Mouse (Mus musculus) frontal cortex, postnatal 14 days (tissue): ENCODE measurements around the gene Fut9.

ENCODE experiments used
- DNase-seq, 2 experiments: peaks; one replicate each; pipeline ENCODE4 v3.0.0; 2022; ENCODE audit warnings: low spot score in 2 of 2

Fut9 gene

DNA sequence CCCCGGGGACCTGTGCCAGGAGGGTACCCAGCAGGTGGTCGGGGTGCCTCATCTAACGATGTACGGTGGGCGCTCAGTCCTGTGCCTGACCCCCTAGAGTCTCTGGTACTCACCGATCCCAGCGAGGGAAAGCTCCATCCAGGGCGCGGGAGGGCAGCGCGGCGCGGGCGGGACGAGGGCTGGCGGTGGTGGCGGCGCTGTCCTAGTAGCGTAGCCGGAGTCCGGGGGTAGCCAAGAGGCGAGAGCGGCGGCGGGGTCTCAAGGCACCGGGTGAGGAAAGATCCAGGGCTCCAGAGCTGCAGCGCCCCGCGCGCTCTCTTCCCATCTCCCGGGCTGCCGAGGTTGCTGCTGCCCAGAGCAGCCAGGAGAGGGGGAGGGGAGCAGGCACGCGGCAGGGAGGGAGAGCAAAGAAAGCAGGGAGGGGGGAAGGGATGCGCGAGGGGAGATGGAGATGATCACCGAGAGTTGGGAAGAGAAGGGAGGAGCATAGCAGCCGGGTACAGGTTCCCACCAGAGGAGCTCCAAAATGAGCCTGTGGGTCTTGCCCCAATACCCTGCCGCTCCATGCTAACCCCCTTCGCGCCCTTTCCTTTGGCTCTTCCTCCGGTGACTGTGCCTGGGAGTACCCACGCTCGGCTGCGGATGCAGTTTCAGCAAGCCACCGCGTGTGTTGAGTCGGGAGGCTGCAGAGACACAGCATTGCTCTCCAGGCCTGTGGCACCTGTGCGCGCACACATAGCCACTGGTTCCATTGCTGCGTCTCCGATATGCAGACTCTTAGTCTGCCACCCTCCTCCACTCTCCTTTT lies at the start of gene Fut9:
TSS of gene Fut9 (minus strand) at position 769 of the 808 bp plus-strand sequence.
- peak; percentile 67 to 78 for DNase-seq

DNA sequence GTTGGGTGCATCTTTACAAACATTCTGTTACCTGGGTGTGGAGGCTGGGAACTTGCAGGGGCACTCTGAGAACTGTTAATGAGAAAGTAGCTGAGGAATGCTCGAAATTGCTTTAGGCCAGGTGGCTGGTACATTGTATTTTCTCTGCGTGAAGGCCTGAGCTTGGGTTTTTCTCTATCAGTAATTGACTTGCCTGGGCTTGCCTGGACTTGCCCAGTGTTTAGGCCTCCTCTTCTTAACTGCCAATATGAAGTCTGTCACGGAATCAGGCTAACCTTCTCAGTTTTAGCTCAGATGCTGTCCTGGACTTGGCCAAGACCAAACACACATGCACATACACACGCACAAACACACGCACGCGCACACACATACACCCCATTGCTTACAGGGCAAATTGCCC lies 15.7 kb upstream of the Fut9 start:
- no peak for DNase-seq

DNA sequence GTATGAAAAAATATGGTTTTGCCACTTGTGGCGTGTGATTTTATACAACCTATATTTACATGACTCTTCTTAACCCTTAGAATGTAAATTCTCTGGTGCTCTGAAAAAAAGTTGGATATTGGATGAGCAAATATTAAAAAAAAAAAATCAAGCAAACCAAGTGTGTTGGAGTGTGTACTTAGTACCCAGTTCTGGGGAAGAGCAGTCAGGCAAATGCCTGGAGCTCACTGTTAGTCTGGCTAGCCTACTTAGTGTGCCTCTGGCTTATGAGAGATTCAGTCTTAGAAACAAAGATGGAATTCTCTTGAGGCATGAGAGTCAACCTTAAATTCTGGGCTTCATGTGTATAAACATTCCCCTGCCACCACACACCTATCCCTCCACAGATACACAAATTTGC lies 13.3 kb upstream of the Fut9 start:
- no peak for DNase-seq

GRCm38 (mm10) chr4:25810058-25810457 lies 10.0 kb upstream of the Fut9 start:
- DNase-seq: no peak

DNA sequence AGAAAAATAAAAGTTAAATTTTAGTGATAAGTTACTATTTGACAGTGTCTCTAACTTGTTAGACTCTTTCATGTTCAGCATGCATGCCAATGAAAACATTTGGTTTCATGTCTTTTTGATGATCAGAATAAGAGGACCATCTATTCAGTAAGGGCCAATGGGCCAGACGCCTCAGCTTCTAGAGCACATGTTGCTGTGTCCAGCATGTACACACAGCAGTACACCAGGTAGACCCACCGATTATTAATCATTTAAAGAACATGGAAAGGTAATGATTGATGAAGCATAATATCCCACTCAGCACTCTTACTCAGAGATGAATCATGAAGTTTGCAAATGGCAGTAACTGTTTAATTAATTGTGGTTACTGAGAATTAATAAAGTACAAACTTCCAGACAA lies 1.7 kb upstream of the Fut9 start:
- DNase-seq: no peak

GRCm38 (mm10) chr4:25800284-25800616 lies 206 bp upstream of the Fut9 start:
- DNase-seq: no peak

DNA sequence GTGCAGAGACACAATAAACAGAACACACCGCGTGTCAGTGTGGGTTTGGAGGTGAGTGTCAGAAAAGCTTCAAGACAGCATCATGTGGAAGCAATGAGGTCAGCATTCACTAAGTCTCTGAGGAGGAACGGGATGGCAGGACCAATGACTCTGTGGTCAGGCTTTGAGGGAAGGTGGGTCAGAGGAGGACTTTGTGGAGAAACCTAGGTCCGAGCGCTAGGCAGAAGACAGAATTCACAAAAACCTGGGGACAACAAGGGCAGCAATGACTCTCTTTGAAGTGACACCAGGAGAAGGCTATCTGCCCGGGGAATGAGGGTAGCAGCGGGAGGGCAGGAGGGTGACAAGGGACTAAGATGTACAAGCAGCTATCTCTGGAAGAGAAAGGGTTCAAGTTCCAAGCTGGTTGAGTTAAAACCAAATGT lies 981 bp downstream of the Fut9 start:
- no peak for DNase-seq

GRCm38 (mm10) chr4:25798412-25798811 lies 1.6 kb downstream of the Fut9 start:
- no peak for DNase-seq

- DNase-seq: no peak
Measured at GRCm38 (mm10) chr4:25796149-25796548, 3.9 kb downstream of the Fut9 start.

DNA sequence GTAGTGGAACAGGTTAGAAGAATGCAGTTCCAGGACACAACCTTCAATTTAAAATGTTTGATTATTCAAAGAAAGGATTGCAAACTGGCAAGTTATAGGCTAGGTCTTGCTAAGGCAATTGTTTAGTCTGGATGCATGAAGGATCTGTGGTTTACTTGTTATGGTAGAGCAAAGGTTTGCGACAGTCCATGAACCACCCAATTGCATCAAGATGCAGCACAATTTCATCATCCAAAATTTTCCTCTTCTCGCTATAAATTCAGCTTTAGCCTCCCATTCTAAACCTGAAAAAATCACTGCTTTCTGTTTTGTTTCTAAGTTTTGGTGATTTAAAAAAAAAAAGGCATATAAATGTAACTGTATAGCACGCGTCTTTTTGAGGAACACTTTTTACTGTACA lies 14.8 kb downstream of the Fut9 start:
- DNase-seq: no peak

GRCm38 (mm10) chr4:25768657-25769056 lies 31.4 kb downstream of the Fut9 start:
- no peak for DNase-seq

GRCm38 (mm10) chr4:25763091-25763490 lies 37.0 kb downstream of the Fut9 start:
- DNase-seq: no peak

GRCm38 (mm10) chr4:25757909-25758548 lies 42.0 kb downstream of the Fut9 start:
- no peak for DNase-seq

DNA sequence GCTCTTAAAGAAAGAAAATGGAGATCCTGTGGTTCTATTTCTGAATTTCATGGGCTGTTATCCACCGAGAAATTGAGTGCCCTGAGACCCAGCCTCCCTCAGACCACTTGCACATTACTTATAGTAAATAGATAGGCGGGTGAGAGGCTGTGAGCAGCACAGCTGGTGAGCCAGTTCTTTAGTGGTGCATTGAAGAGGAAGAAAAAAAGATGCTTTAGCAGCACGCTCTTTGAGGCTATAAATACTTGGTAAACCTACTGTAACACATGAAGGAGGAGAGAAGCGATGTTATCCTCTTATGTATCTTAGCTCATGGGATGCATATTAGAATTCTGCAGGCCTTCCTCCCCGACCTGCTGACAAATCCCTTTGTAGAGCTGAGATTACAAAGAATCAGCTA lies 58.5 kb downstream of the Fut9 start:
- no peak for DNase-seq

GRCm38 (mm10) chr4:25738782-25739181 lies 61.3 kb downstream of the Fut9 start:
- DNase-seq: no peak

DNA sequence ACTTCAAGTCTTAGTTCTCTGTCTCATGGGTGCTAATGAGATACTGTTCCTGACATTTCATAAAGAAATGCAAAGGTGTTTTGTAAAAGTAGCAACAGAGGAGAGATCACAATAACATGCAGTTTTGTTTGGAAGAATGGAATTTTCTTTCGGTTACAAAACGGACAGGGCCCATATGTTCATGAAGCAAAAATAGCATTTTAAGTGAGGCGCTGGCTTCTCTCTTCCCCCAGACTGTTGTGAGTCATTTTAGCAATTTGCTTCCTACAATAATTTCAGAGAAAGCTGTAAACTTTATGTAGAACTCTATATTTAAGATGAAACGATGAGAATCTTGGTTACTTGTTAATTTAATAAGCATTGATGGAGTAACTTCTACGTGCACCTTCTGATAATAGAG lies 78.5 kb downstream of the Fut9 start:
- DNase-seq: no peak

DNA sequence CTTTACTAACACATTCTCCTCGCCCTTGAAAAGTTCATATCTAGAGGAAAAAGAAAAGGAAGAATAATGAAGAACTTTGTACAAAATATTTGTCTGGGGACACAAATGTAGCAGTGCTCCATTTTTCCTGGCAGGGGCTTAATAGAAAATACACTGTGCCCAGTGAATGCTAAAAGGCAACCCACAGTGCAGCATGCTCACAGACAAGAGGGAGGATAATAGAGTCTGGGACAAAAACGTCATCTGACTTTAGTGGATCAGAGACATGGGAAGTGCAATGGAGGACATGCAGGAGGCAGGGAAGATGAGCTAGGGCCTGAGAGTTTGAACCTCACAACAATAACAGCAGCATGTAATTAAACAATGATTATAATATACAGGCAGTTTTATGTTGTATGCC lies 86.1 kb downstream of the Fut9 start:
- DNase-seq: no peak

DNA sequence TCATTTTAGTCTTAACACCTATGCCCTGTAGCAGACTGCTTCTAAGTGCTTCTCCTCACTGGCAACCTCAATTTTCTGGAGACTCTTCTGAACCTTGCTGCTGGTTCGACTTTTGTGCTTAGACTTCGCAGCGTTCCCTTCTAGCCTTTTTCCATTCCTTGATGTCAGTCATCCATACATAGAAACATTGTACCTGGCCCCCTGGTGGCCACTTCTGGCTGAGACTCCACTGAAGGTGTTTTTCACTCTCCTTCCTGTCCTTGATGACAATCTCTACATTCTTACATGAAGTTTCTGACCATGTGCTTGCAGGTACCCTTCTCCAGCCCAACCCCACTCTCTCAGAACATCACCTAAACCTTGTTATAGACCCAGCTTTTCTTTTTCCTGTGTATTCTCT lies 115.1 kb downstream of the Fut9 start:
- no peak for DNase-seq

DNA sequence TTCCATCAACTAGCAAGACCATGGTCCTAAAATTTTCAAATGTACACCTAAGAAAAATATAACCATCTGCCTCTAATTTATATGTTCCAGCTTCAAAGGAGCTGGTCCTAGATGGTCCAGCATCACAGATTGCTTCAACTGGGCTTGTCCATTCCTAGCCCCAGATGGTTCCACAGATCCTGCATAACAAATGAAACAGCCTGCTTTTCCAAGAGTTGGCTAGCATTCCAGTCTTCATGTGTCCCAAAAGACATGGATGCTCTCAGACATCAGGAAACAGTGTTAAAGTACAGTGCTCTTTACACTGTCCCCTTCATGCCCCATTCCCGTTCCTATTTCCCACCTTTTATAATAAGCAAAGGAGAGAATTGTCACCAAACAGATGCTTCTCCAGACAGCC lies 135.8 kb downstream of the Fut9 start:
- no peak for DNase-seq

GRCm38 (mm10) chr4:25661204-25661727 lies 138.8 kb downstream of the Fut9 start:
- DNase-seq: no peak

DNA sequence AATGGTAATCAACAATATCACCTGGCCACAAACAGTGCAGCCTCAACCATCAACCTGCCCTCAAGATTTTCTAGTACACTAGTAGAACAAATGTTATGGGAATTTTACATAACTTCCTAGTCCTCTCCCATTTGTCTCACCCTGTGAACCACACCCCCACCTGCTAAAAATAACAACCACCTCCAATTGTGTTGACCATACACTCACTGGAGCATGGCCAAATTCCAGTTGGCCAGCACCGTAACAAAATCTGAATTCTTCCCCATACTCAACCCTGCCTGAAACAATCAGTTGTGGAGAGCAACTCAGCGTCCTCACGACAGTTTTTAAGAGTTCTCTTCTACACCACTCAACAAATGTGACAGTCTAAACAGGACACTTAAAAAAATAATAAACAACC lies 141.3 kb downstream of the Fut9 start:
- DNase-seq: no peak

DNA sequence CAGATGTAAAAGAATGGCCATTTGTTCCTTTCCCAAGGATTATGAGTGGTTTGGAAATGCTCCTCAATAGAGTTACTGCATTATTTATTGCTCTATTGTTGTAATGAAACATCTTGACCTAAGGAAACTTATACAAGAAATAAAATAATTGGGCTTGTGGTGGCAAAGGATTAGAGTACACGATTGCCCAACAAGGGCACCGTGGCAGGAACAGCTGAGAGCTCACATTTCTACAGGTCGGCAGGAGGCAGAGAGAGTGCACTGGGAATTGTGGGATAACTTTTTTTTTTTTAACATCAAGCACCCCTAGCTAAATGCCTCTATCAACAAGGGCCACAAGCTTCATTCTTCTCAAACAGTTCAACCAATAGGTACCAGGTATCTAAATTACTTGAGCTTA lies 148.1 kb downstream of the Fut9 start:
- no peak for DNase-seq

GRCm38 (mm10) chr4:25648107-25648506 lies 151.9 kb downstream of the Fut9 start:
- DNase-seq: no peak
